Mouse (Mus musculus): Measurements from ENCODE around the gene Fam107a. TPM values are rescaled to one million over a fixed set of nuclear protein-coding genes. Genes with fewer than 3 reads are reported as not detected.
"Not testable (repeated sequence)": the region's sequence is repeated elsewhere in the genome, so short reads cannot be mapped to it uniquely, and the experiment has no call there.

The Fam107a gene
- polyA plus RNA-seq, 1 experiment from 2014 or later: 0.16 TPM

DNA sequence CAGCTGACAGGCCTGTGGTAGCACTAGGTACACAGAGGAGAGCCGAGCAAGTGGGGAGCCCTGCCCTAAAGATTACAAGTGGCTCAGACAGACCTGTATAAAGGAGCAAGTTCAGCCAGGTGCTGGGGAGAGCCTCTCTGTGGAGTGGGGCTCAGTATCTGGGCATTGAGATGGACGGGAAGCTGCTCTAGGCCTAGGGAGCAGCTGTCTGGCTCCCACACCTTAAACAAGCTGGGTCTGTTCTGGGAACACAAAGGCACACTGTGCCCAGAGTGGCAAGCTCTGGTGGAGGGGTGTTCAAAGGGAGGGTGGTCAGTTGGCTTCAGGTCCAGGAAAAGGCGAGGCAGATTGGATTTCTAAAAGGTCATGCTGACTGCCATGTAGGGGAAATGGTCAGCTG, 12.8 kb downstream of the Fam107a start:
- ATAC-seq (ENCODE audit: low FRiP score) (no peak), DNase-seq (ENCODE audit: low spot score) (no peak)
- H3K9me3 ChIP-seq (ENCODE audit: control insufficient read depth, low read length): no peaks in the 10 kb centered on the region
- no peak overlapping the region for H3K4me3 ChIP-seq (replicated peaks; ENCODE audit: low read length)
- H3K36me3 ChIP-seq (replicated peaks; ENCODE audit: control insufficient read depth, insufficient read depth): no peaks in the 10 kb centered on the region
- 70% methylated on average over 3 of the region's 3 CpGs for WGBS
- H3K27ac ChIP-seq: no peak overlapping the region
- H3K27me3 ChIP-seq (ENCODE audit: control insufficient read depth, insufficient read depth, low read length): no peaks in the 10 kb centered on the region
- H3K9ac ChIP-seq: no peak overlapping the region
- peaks cover 7% of the 10 kb centered on the region; the same call in 1 of the 2 replicates for H3K4me1 ChIP-seq (replicated peaks; ENCODE audit: control insufficient read depth, insufficient read depth, low read length)
- no peak overlapping the region for H3K4me2 ChIP-seq (replicated peaks)

GRCm38 (mm10) chr14:8304082-8304481, 13.7 kb downstream of the Fam107a start:
- Histone ChIP-seq H3K4me1 (replicated peaks; ENCODE audit: control insufficient read depth, insufficient read depth, low read length) (no peaks in the 10 kb centered on the region), H3K27me3 (ENCODE audit: control insufficient read depth, insufficient read depth, low read length) (no peaks in the 10 kb centered on the region; the same call in 1 of the 2 replicates), H3K4me2 (replicated peaks) (no peak overlapping the region), H3K4me3 (replicated peaks; ENCODE audit: low read length) (no peak overlapping the region), H3K9ac (no peak overlapping the region), H3K9me3 (ENCODE audit: control insufficient read depth, low read length) (no peaks in the 10 kb centered on the region), H3K36me3 (replicated peaks; ENCODE audit: control insufficient read depth, insufficient read depth) (no peaks in the 10 kb centered on the region), H3K27ac (no peak overlapping the region)
- DNase-seq (ENCODE audit: low spot score) (no peak), ATAC-seq (ENCODE audit: low FRiP score) (no peak)

DNA sequence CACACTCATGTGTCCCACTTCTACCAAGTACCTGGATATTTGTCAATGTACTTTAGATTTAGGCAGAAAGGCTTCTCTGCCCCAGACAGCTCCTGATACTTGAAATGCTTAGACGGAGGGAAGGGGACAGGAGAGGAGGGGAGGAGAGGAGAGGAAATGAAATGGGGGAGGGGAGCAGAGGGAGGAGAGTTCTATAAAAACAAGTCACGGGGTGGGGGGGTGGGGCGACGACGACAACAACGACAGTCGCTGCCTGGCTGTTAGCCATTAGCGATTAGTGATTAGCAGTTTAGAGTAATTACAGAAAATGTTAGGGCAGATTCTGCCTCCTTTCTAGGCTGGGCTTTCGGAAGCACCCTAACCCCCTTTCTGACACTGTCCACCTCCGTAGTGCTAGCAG, 15.1 kb downstream of the Fam107a start:
- Histone ChIP-seq H3K27ac (no peak overlapping the region), H3K9ac (no peak overlapping the region), H3K9me3 (ENCODE audit: control insufficient read depth, low read length) (no peaks in the 10 kb centered on the region), H3K4me2 (replicated peaks) (no peak overlapping the region), H3K27me3 (ENCODE audit: control insufficient read depth, insufficient read depth, low read length) (no peaks in the 10 kb centered on the region; the same call in 1 of the 2 replicates), H3K4me1 (replicated peaks; ENCODE audit: control insufficient read depth, insufficient read depth, low read length) (no peaks in the 10 kb centered on the region), H3K36me3 (replicated peaks; ENCODE audit: control insufficient read depth, insufficient read depth) (no peaks in the 10 kb centered on the region), H3K4me3 (replicated peaks; ENCODE audit: low read length) (no peak overlapping the region)
- peak; percentile 23 for DNase-seq (ENCODE audit: low spot score)
- 25% methylated on average over 10 of the region's 10 CpGs for WGBS
- ATAC-seq (ENCODE audit: low FRiP score): no peak

GRCm38 (mm10) chr14:8300281-8300680, 17.5 kb downstream of the Fam107a start:
- DNase-seq (ENCODE audit: low spot score): no peak
- H3K4me2 ChIP-seq (replicated peaks): no peak overlapping the region
- no peaks in the 10 kb centered on the region for H3K4me1 ChIP-seq (replicated peaks; ENCODE audit: control insufficient read depth, insufficient read depth, low read length)
- no peaks in the 10 kb centered on the region; the same call in 1 of the 2 replicates for H3K27me3 ChIP-seq (ENCODE audit: control insufficient read depth, insufficient read depth, low read length)
- H3K4me3 ChIP-seq (replicated peaks; ENCODE audit: low read length): no peak overlapping the region
- no peak overlapping the region for H3K9ac ChIP-seq
- no peak for ATAC-seq (ENCODE audit: low FRiP score)
- no peaks in the 10 kb centered on the region for H3K36me3 ChIP-seq (replicated peaks; ENCODE audit: control insufficient read depth, insufficient read depth)
- WGBS: 25% methylated on average over 8 of the region's 8 CpGs
- no peaks in the 10 kb centered on the region for H3K9me3 ChIP-seq (ENCODE audit: control insufficient read depth, low read length)
- H3K27ac ChIP-seq: no peak overlapping the region

GRCm38 (mm10) chr14:8297889-8298293, 19.9 kb downstream of the Fam107a start:
- ATAC-seq (ENCODE audit: low FRiP score): no peak
- Histone ChIP-seq H3K36me3 (replicated peaks; ENCODE audit: control insufficient read depth, insufficient read depth) (no peaks in the 10 kb centered on the region), H3K4me2 (replicated peaks) (no peak overlapping the region), H3K27ac (no peak overlapping the region), H3K27me3 (ENCODE audit: control insufficient read depth, insufficient read depth, low read length) (no peaks in the 10 kb centered on the region; the same call in 1 of the 2 replicates), H3K9me3 (ENCODE audit: control insufficient read depth, low read length) (no peaks in the 10 kb centered on the region), H3K4me3 (replicated peaks; ENCODE audit: low read length) (no peak overlapping the region), H3K4me1 (replicated peaks; ENCODE audit: control insufficient read depth, insufficient read depth, low read length) (no peaks in the 10 kb centered on the region), H3K9ac (no peak overlapping the region)
- 88% methylated on average over 5 of the region's 5 CpGs for WGBS
- DNase-seq (ENCODE audit: low spot score): no peak

GRCm38 (mm10) chr14:8294257-8294656, 23.6 kb downstream of the Fam107a start:
- Histone ChIP-seq H3K9me3 (ENCODE audit: control insufficient read depth, low read length) (0 out of 2 replicates have a peak, but pooled peaks cover 7% of the 10 kb centered on the region), H3K4me3 (replicated peaks; ENCODE audit: low read length) (no peak overlapping the region), H3K4me1 (replicated peaks; ENCODE audit: control insufficient read depth, insufficient read depth, low read length) (no peaks in the 10 kb centered on the region), H3K27me3 (ENCODE audit: control insufficient read depth, insufficient read depth, low read length) (no peaks in the 10 kb centered on the region; the same call in 1 of the 2 replicates), H3K27ac (no peak overlapping the region), H3K4me2 (replicated peaks) (no peak overlapping the region), H3K36me3 (replicated peaks; ENCODE audit: control insufficient read depth, insufficient read depth) (no peaks in the 10 kb centered on the region), H3K9ac (no peak overlapping the region)
- 95% methylated on average over 1 of the region's 1 CpGs for WGBS
- ATAC-seq (ENCODE audit: low FRiP score) (no peak), DNase-seq (ENCODE audit: low spot score) (no peak)

GRCm38 (mm10) chr14:8286595-8286994, 31.2 kb downstream of the Fam107a start:
- WGBS: 83% methylated on average over 5 of the region's 5 CpGs
- peak; percentile 83; the same call in 1 of the 2 replicates for ATAC-seq (ENCODE audit: low FRiP score)

GRCm38 (mm10) chr14:8283784-8284183, 34.0 kb downstream of the Fam107a start:
- no peaks in the 10 kb centered on the region for H3K9me3 ChIP-seq (ENCODE audit: control insufficient read depth, low read length)
- no peak overlapping the region for H3K27ac ChIP-seq
- no peak overlapping the region for H3K4me2 ChIP-seq (replicated peaks)
- H3K4me3 ChIP-seq (replicated peaks; ENCODE audit: low read length): no peak overlapping the region
- no peak for ATAC-seq (ENCODE audit: low FRiP score)
- H3K9ac ChIP-seq: no peak overlapping the region
- no peaks in the 10 kb centered on the region for H3K4me1 ChIP-seq (replicated peaks; ENCODE audit: control insufficient read depth, insufficient read depth, low read length)
- no peaks in the 10 kb centered on the region for H3K36me3 ChIP-seq (replicated peaks; ENCODE audit: control insufficient read depth, insufficient read depth)
- DNase-seq (ENCODE audit: low spot score): no peak
- H3K27me3 ChIP-seq (ENCODE audit: control insufficient read depth, insufficient read depth, low read length): no peaks in the 10 kb centered on the region

More at GRCm38 (mm10) chr14:8286595-8286994, 31.2 kb downstream of the Fam107a start:
- H3K4me1 ChIP-seq (replicated peaks; ENCODE audit: control insufficient read depth, insufficient read depth, low read length); H3K9me3 ChIP-seq (ENCODE audit: control insufficient read depth, low read length); H3K36me3 ChIP-seq (replicated peaks; ENCODE audit: control insufficient read depth, insufficient read depth); H3K4me2 ChIP-seq (replicated peaks); H3K9ac ChIP-seq; DNase-seq (ENCODE audit: low spot score); H3K4me3 ChIP-seq (replicated peaks; ENCODE audit: low read length); H3K27ac ChIP-seq; H3K27me3 ChIP-seq (ENCODE audit: control insufficient read depth, insufficient read depth, low read length): not testable (repeated sequence)

GRCm38 (mm10) chr14:8271281-8271680, 46.5 kb downstream of the Fam107a start:
- WGBS: 85% methylated on average over 8 of the region's 8 CpGs
- H3K9ac ChIP-seq: not testable (repeated sequence)

DNA sequence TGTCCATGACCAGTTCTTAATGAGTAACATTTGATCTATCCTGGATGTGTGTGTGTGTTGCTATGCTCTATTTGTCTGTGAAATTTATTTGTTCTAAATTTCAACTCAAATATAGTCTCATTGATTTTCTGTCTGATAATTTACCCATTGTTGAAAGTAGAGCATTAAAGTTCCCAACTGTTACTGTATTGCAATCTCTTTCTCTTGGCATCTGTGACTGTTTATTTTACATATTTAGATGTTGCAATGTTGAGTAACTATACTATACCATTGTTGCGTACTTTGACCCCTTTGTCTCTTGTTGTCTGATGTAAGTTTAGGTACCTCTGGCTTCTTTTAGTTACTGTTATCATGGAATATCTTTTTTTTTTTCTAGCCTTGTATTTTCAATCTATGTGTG, 53.4 kb downstream of the Fam107a start:
- Histone ChIP-seq H3K27me3 (ENCODE audit: control insufficient read depth, insufficient read depth, low read length) (no peaks in the 10 kb centered on the region), H3K4me2 (replicated peaks) (no peak overlapping the region), H3K4me3 (replicated peaks; ENCODE audit: low read length) (no peak overlapping the region), H3K4me1 (replicated peaks; ENCODE audit: control insufficient read depth, insufficient read depth, low read length) (no peaks in the 10 kb centered on the region), H3K27ac (no peak overlapping the region), H3K9me3 (ENCODE audit: control insufficient read depth, low read length) (no peaks in the 10 kb centered on the region), H3K9ac (no peak overlapping the region), H3K36me3 (replicated peaks; ENCODE audit: control insufficient read depth, insufficient read depth) (no peaks in the 10 kb centered on the region)
- ATAC-seq (ENCODE audit: low FRiP score) (no peak), DNase-seq (ENCODE audit: low spot score) (no peak)
- 100% methylated on average over 1 of the region's 1 CpGs for WGBS

More at GRCm38 (mm10) chr14:8271281-8271680, 46.5 kb downstream of the Fam107a start:
- not testable (repeated sequence) for H3K27ac ChIP-seq; DNase-seq (ENCODE audit: low spot score); H3K4me2 ChIP-seq (replicated peaks); H3K4me3 ChIP-seq (replicated peaks; ENCODE audit: low read length); H3K9me3 ChIP-seq (ENCODE audit: control insufficient read depth, low read length); H3K4me1 ChIP-seq (replicated peaks; ENCODE audit: control insufficient read depth, insufficient read depth, low read length); H3K27me3 ChIP-seq (ENCODE audit: control insufficient read depth, insufficient read depth, low read length); H3K36me3 ChIP-seq (replicated peaks; ENCODE audit: control insufficient read depth, insufficient read depth); ATAC-seq (ENCODE audit: low FRiP score)

All from hindbrain, embryonic 14.5 days (tissue).